Mouse (Mus musculus) spleen, adult 10 weeks (tissue): ENCODE results near the gene Gm10377. TPM values are rescaled to one million over a fixed set of nuclear protein-coding genes. Genes with fewer than 3 reads are reported as not detected.

ENCODE experiments used
- polyA plus RNA-seq: library from polyadenylated mRNA; stranded (reverse); fragments of 350-450 nt; fragmentation: Illumina TruSeq; extraction: RNeasy Lipid Tissue Mini Kit (QIAGEN cat#74804); gene quantifications from one replicate; pipeline ENCODE4 v1.2.3, GENCODE M21; 2015; ENCODE audit warnings: low replicate concordance; ENCODE audit not compliant: insufficient read depth

The Gm10377 gene
- not detected for polyA plus RNA-seq

GRCm38 (mm10) chr14:42797887-42798286 lies at the start of gene Gm10377:
TSS of gene Gm10377 (minus strand) at chr14:42797987.

GRCm38 (mm10) chr14:42768721-42769120 lies 29.1 kb downstream of the Gm10377 start, which contains the start of gene Gm3015:
TSS of gene Gm3015 (minus strand) at chr14:42768821.

Other genes starting within 250 kb of the Gm10377 start
- not detected for gene Gm17124, start 198.1 kb downstream of the Gm10377 start, polyA plus RNA-seq
- not detected for gene Gm3633, start 156.1 kb downstream of the Gm10377 start, polyA plus RNA-seq
- gene Gm10378, start 142.0 kb downstream of the Gm10377 start, polyA plus RNA-seq, result not detected
- gene Gm3015, start 29.2 kb downstream of the Gm10377 start, polyA plus RNA-seq, result not detected
- not detected for gene Gm21977, start 55.5 kb upstream of the Gm10377 start, polyA plus RNA-seq
- gene Gm8082, start 195.6 kb upstream of the Gm10377 start, polyA plus RNA-seq, result not detected
- gene Gm10376, start 217.6 kb upstream of the Gm10377 start, polyA plus RNA-seq, result not detected